Mouse (Mus musculus) embryonic facial prominence, embryonic 11.5 days (tissue): Measurements from ENCODE around the gene E130114P18Rik. TPM values are rescaled to one million over a fixed set of nuclear protein-coding genes. Genes with fewer than 3 reads are reported as not detected.

ENCODE experiments used
- ATAC-seq: fragments of 200-750 bp; cut with Nextera tagmentation; replicated peaks from 2 replicates; pipeline ENCODE4 v1.8.0; 2017; ENCODE audit warnings: low read depth; ENCODE audit not compliant: insufficient number of reproducible peaks, low FRiP score, low TSS enrichment
- DNase-seq: peaks from one replicate; pipeline ENCODE4 v3.0.0-alpha.2; 2015; ENCODE audit warnings: low spot score
- H3K27ac ChIP-seq: fragments of 300-500 bp; sonication (generic); replicated peaks from 2 replicates; pipeline ENCODE4 v1.5.1; 2014; ENCODE audit warnings: mild to moderate bottlenecking, low read depth, low read length, control low read depth
- H3K27me3 ChIP-seq: fragments of 300-500 bp; sonication (generic); 2 replicates; pipeline ENCODE4 v1.6.1; 2014; ENCODE audit warnings: mild to moderate bottlenecking, low read length, moderate library complexity, mixed read lengths; ENCODE audit not compliant: control insufficient read depth, insufficient read depth
- H3K36me3 ChIP-seq: fragments of 300-500 bp; sonication (generic); replicated peaks from 2 replicates; pipeline ENCODE4 v1.6.1; 2014; ENCODE audit warnings: low read depth, mild to moderate bottlenecking, low read length, moderate library complexity, mixed read lengths; ENCODE audit not compliant: control insufficient read depth, insufficient read depth
- H3K4me1 ChIP-seq: fragments of 300-500 bp; sonication (generic); 2 replicates; pipeline ENCODE4 v1.6.1; 2014; ENCODE audit warnings: low read length, mixed read lengths; ENCODE audit not compliant: control insufficient read depth, insufficient read depth
- H3K4me2 ChIP-seq: fragments of 300-500 bp; sonication (generic); 2 replicates; pipeline ENCODE4 v1.6.1; 2014; ENCODE audit warnings: low read depth, mild to moderate bottlenecking, control low read depth, low read length, moderate library complexity
- H3K4me3 ChIP-seq: fragments of 300-500 bp; sonication (generic); 2 replicates; pipeline ENCODE4 v1.5.1; 2014; ENCODE audit warnings: low read depth, low read length, control low read depth
- H3K9ac ChIP-seq: fragments of 300-500 bp; sonication (generic); replicated peaks from 2 replicates; pipeline ENCODE4 v1.6.1; 2014; ENCODE audit warnings: mild to moderate bottlenecking, control low read depth, low read length
- H3K9me3 ChIP-seq: fragments of 300-500 bp; sonication (generic); replicated peaks from 2 replicates; pipeline ENCODE4 v1.6.1; 2016; ENCODE audit warnings: mild to moderate bottlenecking, low read length, inconsistent platforms, mixed read lengths; ENCODE audit not compliant: control insufficient read depth
- WGBS: fragments of 180-500 bp; shearing (Covaris S2); extraction: QIAGEN DNeasy Blood & Tissue Kit; methylation state at CpG from one replicate; pipeline ENCODE4 v1.1.7; 2014; 5-methylcytosine and 5-hydroxymethylcytosine counted together
- polyA plus RNA-seq: library from polyadenylated mRNA; unstranded; fragments of >200 nt; fragmentation: Nextera tagmentation; extraction: Ambion mirVana; gene quantifications from 2 replicates; pipeline ENCODE4 v1.2.1, GENCODE M21; 2014

The E130114P18Rik gene
- polyA plus RNA-seq, 1 experiment from 2014 or later, result 9.5 TPM

GRCm38 (mm10) chr4:97778211-97779002, 529 bp upstream of the E130114P18Rik start:
- Histone ChIP-seq H3K4me2 (peak overlapping the region; percentile 84), H3K9ac (peak overlapping the region; percentile 98), H3K9me3 (no peaks in the 10 kb centered on the region), H3K27ac (peak overlapping the region; percentile 62), H3K27me3 (peaks cover 2% of the 10 kb centered on the region; the same call in 1 of the 2 replicates), H3K36me3 (no peaks in the 10 kb centered on the region), H3K4me3 (peak overlapping the region; percentile 96), H3K4me1 (no peaks in the 10 kb centered on the region)
- under 1% methylated on average over 94 of the region's 94 CpGs for WGBS
- ATAC-seq, result no peak
- peak; percentile 39 for DNase-seq

GRCm38 (mm10) chr4:97777081-97777705, 685 bp downstream of the E130114P18Rik start:
- Histone ChIP-seq H3K36me3 (no peaks in the 10 kb centered on the region), H3K4me1 (no peaks in the 10 kb centered on the region), H3K9ac (peak overlapping the region; percentile 98), H3K27ac (peak overlapping the region; percentile 78), H3K27me3 (peaks cover 2% of the 10 kb centered on the region; the same call in 1 of the 2 replicates), H3K4me2 (peak overlapping the region; percentile 84), H3K4me3 (peak overlapping the region; percentile 96), H3K9me3 (no peaks in the 10 kb centered on the region)
- under 1% methylated on average over 40 of the region's 77 CpGs for WGBS
- ATAC-seq (peak; percentile 26), DNase-seq (peak; percentile 72)

- WGBS, result 0% methylated on average over 10 of the region's 10 CpGs
- H3K4me2 ChIP-seq, result peak overlapping the region; percentile 84
- DNase-seq (peak; percentile 45), ATAC-seq (no peak)
- H3K9ac ChIP-seq, result peak overlapping the region; percentile 98
- peak overlapping the region; percentile 78 for H3K27ac ChIP-seq
- no peaks in the 10 kb centered on the region for H3K36me3 ChIP-seq
- no peaks in the 10 kb centered on the region for H3K9me3 ChIP-seq
- H3K4me1 ChIP-seq, result no peaks in the 10 kb centered on the region
- peaks cover 2% of the 10 kb centered on the region; the same call in 1 of the 2 replicates for H3K27me3 ChIP-seq
- peak overlapping the region; percentile 96 for H3K4me3 ChIP-seq
These were observed 1.3 kb downstream of the E130114P18Rik start for GRCm38 (mm10) chr4:97776388-97777080.

- peaks cover 2% of the 10 kb centered on the region; the same call in 1 of the 2 replicates for H3K27me3 ChIP-seq
- no peaks in the 10 kb centered on the region for H3K36me3 ChIP-seq
- H3K4me1 ChIP-seq, result no peaks in the 10 kb centered on the region
- ATAC-seq (no peak), DNase-seq (peak; percentile 30)
- no peaks in the 10 kb centered on the region for H3K9me3 ChIP-seq
- 0 out of 2 replicates have a peak overlapping the region, but pooled peaks have one; percentile 10 for H3K27ac ChIP-seq
- peak overlapping the region; percentile 18 for H3K4me3 ChIP-seq
- H3K4me2 ChIP-seq, result peak overlapping the region; percentile 40
- peak overlapping the region; percentile 43 for H3K9ac ChIP-seq
- WGBS, result under 1% methylated on average over 20 of the region's 20 CpGs
These were observed 2.2 kb downstream of the E130114P18Rik start for GRCm38 (mm10) chr4:97775494-97776265.

- H3K4me1 ChIP-seq, result no peaks in the 10 kb centered on the region
- H3K4me2 ChIP-seq, result peak overlapping the region; percentile 34
- H3K27ac ChIP-seq, result peak overlapping the region; percentile 54
- H3K36me3 ChIP-seq, result no peaks in the 10 kb centered on the region
- DNase-seq (peak; percentile 83), ATAC-seq (no peak)
- no peaks in the 10 kb centered on the region for H3K9me3 ChIP-seq
- peaks cover 1% of the 10 kb centered on the region; the same call in 1 of the 2 replicates for H3K27me3 ChIP-seq
- WGBS, result under 1% methylated on average over 13 of the region's 13 CpGs
- peak overlapping the region; percentile 26 for H3K9ac ChIP-seq
- peak overlapping the region; percentile 18 for H3K4me3 ChIP-seq
These were observed 2.8 kb downstream of the E130114P18Rik start for GRCm38 (mm10) chr4:97775059-97775458.

GRCm38 (mm10) chr4:97774446-97774950, 3.4 kb downstream of the E130114P18Rik start:
- Histone ChIP-seq H3K4me1 (no peaks in the 10 kb centered on the region), H3K4me3 (peak overlapping the region; percentile 18; the same call in 1 of the 2 replicates), H3K9me3 (no peaks in the 10 kb centered on the region), H3K27ac (peak overlapping the region; percentile 54), H3K4me2 (no peak overlapping the region; the same call in 1 of the 2 replicates), H3K27me3 (no peaks in the 10 kb centered on the region), H3K36me3 (no peaks in the 10 kb centered on the region), H3K9ac (peak overlapping the region; percentile 26)
- ATAC-seq, result no peak
- no peak for DNase-seq
- WGBS, result 16% methylated on average over 4 of the region's 4 CpGs

- Histone ChIP-seq H3K4me2 (peak overlapping the region; percentile 28), H3K4me3 (no peak overlapping the region), H3K4me1 (no peaks in the 10 kb centered on the region), H3K36me3 (no peaks in the 10 kb centered on the region), H3K9ac (no peak overlapping the region), H3K9me3 (no peaks in the 10 kb centered on the region), H3K27ac (no peak overlapping the region), H3K27me3 (no peaks in the 10 kb centered on the region)
- DNase-seq (no peak), ATAC-seq (no peak)
- WGBS, result 37% methylated on average over 2 of the region's 2 CpGs
These were observed 4.1 kb downstream of the E130114P18Rik start for GRCm38 (mm10) chr4:97773791-97774190.
